Mouse (Mus musculus) thymus, postnatal 25 days (tissue): ENCODE measurements around the gene Klhl31.

Experiments used
- DNase-seq: peaks from one replicate; pipeline ENCODE4 v3.0.0; 2022

The Klhl31 gene

GRCm38 (mm10) chr9:77636450-77636951 lies at the start of gene Klhl31:
Gene Klhl31 (plus strand): TSS chr9:77636500.
- no peak for DNase-seq

GRCm38 (mm10) chr9:77586806-77587591 lies 49.3 kb upstream of the Klhl31 start:
- no peak for DNase-seq

GRCm38 (mm10) chr9:77587616-77588015 lies 48.7 kb upstream of the Klhl31 start:
- no peak for DNase-seq

- DNase-seq = no peak
Observed at GRCm38 (mm10) chr9:77589496-77589895, 46.8 kb upstream of the Klhl31 start.

- peak; percentile 77 for DNase-seq
Observed at GRCm38 (mm10) chr9:77592423-77592822, 43.9 kb upstream of the Klhl31 start.

GRCm38 (mm10) chr9:77595006-77595626 lies 41.2 kb upstream of the Klhl31 start:
- DNase-seq = no peak

- peak; percentile 82 for DNase-seq
Observed at GRCm38 (mm10) chr9:77596355-77596754, 39.9 kb upstream of the Klhl31 start.

GRCm38 (mm10) chr9:77598560-77598959 lies 37.7 kb upstream of the Klhl31 start:
- no peak for DNase-seq

- DNase-seq = no peak
Observed at GRCm38 (mm10) chr9:77602302-77603266, 33.7 kb upstream of the Klhl31 start.

- DNase-seq = no peak
Observed at GRCm38 (mm10) chr9:77603965-77604509, 32.3 kb upstream of the Klhl31 start.

GRCm38 (mm10) chr9:77607295-77607694 lies 29.0 kb upstream of the Klhl31 start:
- DNase-seq = peak; percentile 15

GRCm38 (mm10) chr9:77607840-77608239 lies 28.5 kb upstream of the Klhl31 start:
- peak; percentile 57 for DNase-seq

- DNase-seq = no peak
Observed at GRCm38 (mm10) chr9:77610811-77611210, 25.5 kb upstream of the Klhl31 start.

- DNase-seq = no peak
Observed at GRCm38 (mm10) chr9:77612349-77612748, 24.0 kb upstream of the Klhl31 start.

GRCm38 (mm10) chr9:77615868-77616267 lies 20.4 kb upstream of the Klhl31 start:
- no peak for DNase-seq

GRCm38 (mm10) chr9:77616796-77617195 lies 19.5 kb upstream of the Klhl31 start:
- no peak for DNase-seq

GRCm38 (mm10) chr9:77617751-77618150 lies 18.5 kb upstream of the Klhl31 start:
- DNase-seq = no peak

GRCm38 (mm10) chr9:77618392-77618791 lies 17.9 kb upstream of the Klhl31 start:
- DNase-seq = no peak

- no peak for DNase-seq
Observed at GRCm38 (mm10) chr9:77620077-77620476, 16.2 kb upstream of the Klhl31 start.

- no peak for DNase-seq
Observed at GRCm38 (mm10) chr9:77620482-77620881, 15.8 kb upstream of the Klhl31 start.

GRCm38 (mm10) chr9:77622874-77623273 lies 13.4 kb upstream of the Klhl31 start:
- no peak for DNase-seq

- no peak for DNase-seq
Observed at GRCm38 (mm10) chr9:77623318-77624050, 12.8 kb upstream of the Klhl31 start.
